Mouse (Mus musculus): ENCODE results near the gene Cd44.

Gene Cd44

DNA sequence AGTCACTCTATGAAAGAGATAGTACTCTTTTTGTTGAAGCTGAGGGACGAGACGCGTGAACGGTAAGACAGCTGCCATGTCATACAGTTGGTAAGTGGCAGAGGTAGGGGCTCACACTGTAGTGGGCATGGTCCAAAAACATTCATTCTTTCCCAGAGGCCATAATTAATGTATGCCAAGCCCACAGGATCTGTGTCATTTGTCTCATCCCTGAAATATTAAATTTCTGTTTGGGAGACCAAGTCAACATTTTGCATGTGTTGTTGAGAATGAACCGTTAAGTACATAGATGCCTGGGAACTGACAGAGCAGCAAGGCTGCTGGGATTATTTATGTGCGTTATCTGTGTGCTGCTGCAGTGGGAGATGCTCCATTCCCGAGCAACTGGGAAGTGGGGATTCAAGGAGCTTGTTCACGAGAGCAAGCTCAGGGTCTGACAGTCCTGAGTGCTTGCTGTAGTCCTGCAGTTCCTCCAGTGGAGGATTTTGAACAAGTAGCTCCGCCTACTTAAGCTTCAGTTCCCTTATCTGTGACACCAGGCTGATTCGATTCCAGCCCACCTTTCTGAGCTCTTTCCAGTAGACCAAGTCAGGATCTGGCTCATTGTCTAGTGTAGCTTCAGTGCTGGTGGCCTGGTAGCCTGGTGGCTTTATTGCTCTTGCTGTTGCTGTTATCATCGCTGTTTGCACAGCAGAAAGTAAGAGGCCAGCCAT, 12.5 kb upstream of the Cd44 start:
- DNase-seq (ENCODE audit: low read depth, low spot score): no peak

DNA sequence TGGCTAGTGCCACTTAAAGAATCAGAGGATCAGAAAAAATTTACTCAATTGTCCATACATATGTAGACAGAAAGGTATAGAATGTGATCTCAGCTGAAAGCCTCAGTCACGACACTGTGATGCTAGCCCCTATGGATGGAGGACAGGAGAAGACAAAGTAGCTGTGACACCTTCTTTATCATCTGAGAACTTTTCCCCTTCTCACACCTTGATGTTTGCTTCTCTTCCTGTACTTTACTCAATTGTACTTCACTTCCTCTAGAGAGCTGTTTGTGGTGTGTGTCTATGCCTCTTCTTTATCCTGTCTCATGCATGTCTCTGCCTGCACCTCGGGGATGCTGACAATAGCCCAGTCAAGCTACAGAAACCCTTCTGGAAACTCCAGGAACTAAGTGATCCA, 11.5 kb upstream of the Cd44 start:
- no peak for DNase-seq (ENCODE audit: low read depth, low spot score)

GRCm38 (mm10) chr2:102912469-102912868, 11.0 kb upstream of the Cd44 start:
- DNase-seq (ENCODE audit: low read depth, low spot score): no peak

GRCm38 (mm10) chr2:102909403-102909802, 7.9 kb upstream of the Cd44 start:
- DNase-seq (ENCODE audit: low read depth, low spot score): no peak

- no peak for DNase-seq (ENCODE audit: low read depth, low spot score)
Measured at GRCm38 (mm10) chr2:102905604-102906003, 4.1 kb upstream of the Cd44 start.

DNA sequence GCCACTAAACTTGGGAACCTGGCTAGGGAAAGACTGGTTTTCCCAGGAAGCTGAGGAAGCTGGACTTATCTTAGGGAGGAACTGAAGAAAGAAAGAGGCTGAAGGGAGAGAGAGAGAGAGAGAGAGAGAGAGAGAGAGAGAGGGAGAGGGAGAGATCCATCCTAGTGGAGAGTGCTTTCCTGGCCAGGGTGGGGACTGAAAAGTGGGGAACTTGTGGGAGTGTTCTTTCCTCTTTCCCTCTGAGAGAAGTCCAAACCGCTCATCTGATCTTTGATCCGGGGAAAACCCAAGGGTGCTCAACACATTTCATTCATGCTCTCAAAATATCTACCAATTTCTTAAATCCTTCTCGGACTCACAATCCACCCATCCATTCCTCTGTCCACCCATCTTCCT, 361 bp upstream of the Cd44 start:
- DNase-seq (ENCODE audit: low read depth, low spot score): no peak

GRCm38 (mm10) chr2:102900230-102900721, 1.2 kb downstream of the Cd44 start:
- no peak for DNase-seq (ENCODE audit: low read depth, low spot score)

GRCm38 (mm10) chr2:102899238-102899637, 2.2 kb downstream of the Cd44 start:
- peak; percentile 12 for DNase-seq (ENCODE audit: low read depth, low spot score)

DNA sequence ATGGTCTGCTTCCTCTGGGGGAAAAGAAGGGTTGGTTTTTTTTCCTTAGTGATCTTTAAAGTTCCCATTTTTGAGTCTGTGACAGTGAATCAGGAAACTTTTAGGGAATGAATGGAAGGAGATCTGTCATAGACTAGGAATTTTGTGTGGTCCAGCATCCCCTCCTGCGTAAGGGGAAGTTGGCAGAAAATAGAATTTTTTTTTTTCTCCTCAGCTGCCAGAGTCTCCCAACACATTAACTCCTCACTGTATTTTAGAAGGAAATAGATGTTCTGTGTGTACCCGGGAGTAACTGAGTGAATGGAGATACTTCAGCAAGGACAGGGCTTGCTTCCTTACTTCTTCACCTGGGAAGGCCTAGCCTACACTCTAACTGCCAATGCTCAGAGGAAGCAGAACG, 2.9 kb downstream of the Cd44 start:
- DNase-seq (ENCODE audit: low read depth, low spot score): no peak

- DNase-seq (ENCODE audit: low read depth, low spot score): no peak
Measured at GRCm38 (mm10) chr2:102896154-102896553, 5.3 kb downstream of the Cd44 start.

DNA sequence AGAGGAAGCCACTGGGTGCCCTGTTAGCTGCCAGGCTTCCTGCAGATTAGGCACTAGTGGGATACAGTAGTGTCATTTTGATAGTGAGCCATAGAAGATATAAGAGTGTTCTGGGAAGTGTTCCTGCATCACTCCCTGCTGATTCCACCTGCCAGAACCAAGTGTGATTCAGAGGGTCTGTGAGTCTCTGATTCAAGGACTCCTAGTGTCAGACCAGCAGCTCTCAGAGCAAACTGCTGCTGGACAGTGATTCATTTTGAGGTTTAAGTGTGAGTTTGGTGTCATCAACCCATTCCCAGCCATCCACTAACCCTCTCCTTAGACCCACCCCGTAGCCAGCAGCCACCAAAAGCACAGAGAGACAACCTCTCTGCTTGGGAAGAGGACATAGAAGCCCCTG, 6.3 kb downstream of the Cd44 start:
- no peak for DNase-seq (ENCODE audit: low read depth, low spot score)

DNA sequence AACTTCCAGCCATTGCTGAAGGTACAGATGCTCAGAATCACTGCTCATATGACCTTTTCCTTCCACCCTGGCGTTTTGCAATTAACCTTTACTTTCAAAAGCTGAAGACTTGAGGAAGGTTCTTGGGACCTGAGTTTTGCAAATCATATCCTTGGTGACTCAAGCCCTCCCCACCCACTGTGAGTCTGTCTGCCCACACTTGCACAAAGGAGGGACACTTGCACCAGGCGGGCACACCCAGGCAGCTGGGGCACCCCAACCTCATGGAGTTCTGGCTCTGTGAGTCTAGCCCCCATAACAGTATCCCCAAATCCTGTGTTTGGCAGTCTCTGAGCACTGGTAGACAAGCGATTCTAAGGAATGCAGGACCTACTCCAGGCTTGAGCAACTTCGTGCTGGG, 6.7 kb downstream of the Cd44 start:
- DNase-seq (ENCODE audit: low read depth, low spot score): no peak

GRCm38 (mm10) chr2:102888688-102889225, 12.7 kb downstream of the Cd44 start:
- no peak for DNase-seq (ENCODE audit: low read depth, low spot score)

GRCm38 (mm10) chr2:102887137-102887536, 14.3 kb downstream of the Cd44 start:
- DNase-seq (ENCODE audit: low read depth, low spot score): no peak

DNA sequence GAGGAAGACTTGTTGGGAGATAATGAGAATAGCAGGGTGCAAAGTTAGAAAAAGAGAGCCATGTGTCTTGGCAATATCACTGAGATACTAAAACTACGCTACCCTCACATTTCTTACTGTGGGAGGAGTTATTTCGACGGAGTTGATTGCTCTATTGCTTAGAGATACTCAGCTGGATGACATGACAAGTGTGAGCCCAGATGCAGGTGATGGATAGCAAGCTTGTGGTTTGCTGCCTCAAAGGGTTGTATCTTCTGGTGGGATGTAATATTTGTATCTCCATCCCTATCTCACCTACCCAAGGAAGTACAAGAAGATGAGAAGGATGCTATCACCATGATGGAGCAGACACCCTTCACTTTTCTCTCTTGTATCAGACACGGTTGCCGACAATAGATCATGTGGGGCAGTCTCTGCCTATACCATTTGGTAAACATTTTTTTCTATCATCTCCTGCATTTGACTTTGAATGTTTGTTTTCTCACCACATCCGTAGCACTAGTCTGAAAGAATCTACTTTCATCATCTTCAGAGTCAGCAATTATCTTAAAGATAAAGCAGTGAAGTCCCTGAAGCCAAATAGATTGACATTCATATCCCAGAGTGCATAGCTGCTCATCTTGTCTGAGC, 15.0 kb downstream of the Cd44 start:
- no peak for DNase-seq (ENCODE audit: low read depth, low spot score)

GRCm38 (mm10) chr2:102882597-102883272, 18.7 kb downstream of the Cd44 start:
- DNase-seq (ENCODE audit: low read depth, low spot score): no peak

- no peak for DNase-seq (ENCODE audit: low read depth, low spot score)
Measured at GRCm38 (mm10) chr2:102882004-102882588, 19.4 kb downstream of the Cd44 start.

- DNase-seq (ENCODE audit: low read depth, low spot score): no peak
Measured at GRCm38 (mm10) chr2:102878513-102878912, 23.0 kb downstream of the Cd44 start.

DNA sequence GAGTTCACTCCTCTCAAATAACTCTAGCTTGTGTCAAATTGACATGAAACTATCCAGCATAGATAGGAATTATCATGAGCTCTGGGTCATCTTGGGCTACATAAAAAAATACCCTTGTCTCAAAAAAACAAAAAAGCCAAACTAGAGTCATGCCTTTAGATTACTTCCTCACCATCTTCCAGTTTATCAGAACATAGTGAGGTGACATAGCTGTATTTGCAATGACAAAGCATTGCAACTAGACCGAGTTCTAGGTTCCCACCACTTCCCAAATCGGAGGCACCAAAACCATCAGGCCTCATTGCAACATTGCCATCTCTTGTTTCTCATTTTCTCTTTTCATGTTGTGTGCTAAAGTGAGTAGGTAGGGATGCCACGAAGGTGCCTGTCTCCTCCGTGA, 24.0 kb downstream of the Cd44 start:
- no peak for DNase-seq (ENCODE audit: low read depth, low spot score)

GRCm38 (mm10) chr2:102876141-102876540, 25.3 kb downstream of the Cd44 start:
- no peak for DNase-seq (ENCODE audit: low read depth, low spot score)

DNA sequence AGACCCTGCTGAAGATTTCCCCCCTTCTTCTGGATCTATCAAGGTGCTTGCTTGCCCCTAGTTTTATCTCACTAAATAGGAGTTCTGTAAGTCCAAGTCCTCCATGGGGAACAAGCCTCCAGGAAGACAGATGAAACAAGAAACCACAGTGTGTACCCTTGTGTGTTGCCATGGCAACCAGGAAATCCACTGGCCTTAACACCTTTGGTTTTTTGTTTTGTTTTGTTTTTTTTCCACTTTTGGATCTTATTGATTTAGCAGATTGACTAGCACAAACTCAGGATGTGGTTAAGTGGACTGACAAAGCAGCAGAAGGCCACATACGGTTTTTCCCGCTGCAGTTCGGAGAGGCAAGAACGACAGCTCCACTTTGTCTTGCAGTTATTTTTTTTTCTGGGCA, 27.6 kb downstream of the Cd44 start:
- DNase-seq (ENCODE audit: low read depth, low spot score): peak; percentile 42

GRCm38 (mm10) chr2:102873194-102873593, 28.3 kb downstream of the Cd44 start:
- DNase-seq (ENCODE audit: low read depth, low spot score): no peak
